Mouse (Mus musculus) gonadal fat pad, adult 2 months (tissue): ENCODE measurements around the gene R3hcc1l. TPM values are rescaled to one million over a fixed set of nuclear protein-coding genes. Genes with fewer than 3 reads are reported as not detected.

Experiments
- DNase-seq: peaks from one replicate; pipeline ENCODE4 v3.0.0-alpha.2; 2012; ENCODE audit warnings: low read depth
- polyA plus RNA-seq: library from polyadenylated mRNA; depleted of rRNA; stranded (reverse); fragments of >200 nt; gene quantifications from 2 replicates; pipeline ENCODE4 v1.2.3, GENCODE M21; 2012; rRNA removed

The R3hcc1l gene
- 4.5 and 6.1 TPM in 2 replicates for polyA plus RNA-seq

DNA sequence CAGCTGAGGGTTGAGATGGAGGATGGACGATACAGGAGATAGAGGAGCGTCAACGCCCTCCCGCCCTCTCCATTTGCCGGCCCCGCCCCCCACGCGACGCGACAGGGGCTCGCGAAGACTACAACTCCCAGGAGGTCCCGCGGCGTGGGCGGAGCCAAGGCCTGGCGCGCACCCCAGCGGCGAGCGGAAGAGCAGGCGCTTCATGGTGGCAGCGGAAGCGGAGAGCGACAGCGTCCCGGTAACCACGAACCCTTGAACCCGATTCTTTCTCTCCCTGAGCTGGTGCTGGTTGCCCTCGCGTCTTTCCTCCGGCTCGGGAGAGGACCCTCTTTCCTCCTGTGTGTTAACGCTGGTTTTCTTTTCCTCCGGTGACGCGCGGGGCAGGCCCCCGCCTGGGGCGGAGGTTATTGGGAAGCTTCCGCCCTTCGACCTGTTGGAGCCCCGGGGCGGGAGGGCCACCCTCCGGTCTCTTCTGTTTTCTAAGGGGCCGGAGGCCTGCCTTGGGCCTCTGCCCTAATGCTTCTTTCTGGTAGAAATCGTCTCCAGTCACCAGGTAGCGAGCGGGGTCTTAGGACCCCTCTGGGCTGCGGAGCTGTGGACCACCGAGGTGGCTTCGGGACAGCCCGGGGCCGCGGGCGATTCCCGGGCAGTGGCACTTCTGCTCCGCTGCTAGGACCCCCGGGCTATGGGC, at the start of gene R3hcc1l:
TSS of gene R3hcc1l (plus strand) at position 140 of the 691 bp plus-strand sequence.
- no peak for DNase-seq

DNA sequence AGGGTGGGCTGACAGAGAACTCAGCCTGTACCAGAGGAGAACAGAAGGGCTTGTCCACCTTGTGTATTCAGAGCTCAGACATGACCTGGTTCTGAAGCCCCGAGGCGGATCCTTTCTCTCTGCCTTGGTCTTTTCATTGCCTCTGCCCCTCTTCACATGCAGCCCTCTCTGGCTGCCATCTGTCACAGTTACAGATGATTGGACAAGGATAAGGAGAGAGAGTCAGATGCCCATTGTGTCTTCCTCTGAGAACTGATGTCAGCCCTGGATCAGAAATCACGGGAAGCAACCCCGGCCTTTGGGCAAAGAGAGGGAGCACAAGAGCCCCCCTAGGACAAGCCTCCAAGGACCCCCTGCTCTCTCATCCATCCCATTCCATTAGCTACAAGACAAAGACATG, 47.0 kb upstream of the R3hcc1l start:
- DNase-seq: no peak

DNA sequence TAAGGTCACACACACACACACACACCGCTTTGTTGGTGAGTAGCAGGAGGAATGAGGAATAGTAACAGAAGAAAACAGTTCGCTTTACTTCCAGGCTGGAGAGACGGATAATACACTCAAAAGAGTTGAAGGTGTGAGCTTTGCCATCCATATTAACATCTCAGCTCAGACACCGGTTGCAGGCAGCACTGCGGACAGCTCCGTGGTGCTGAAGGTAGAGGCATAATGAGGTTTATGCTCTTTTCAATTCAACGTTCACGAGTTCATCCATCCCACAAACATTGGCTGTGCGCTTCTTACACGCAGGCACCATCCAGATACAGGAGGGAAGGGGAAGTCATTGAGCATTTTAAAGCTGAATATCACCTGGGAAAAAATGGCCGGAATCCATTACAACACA, 45.7 kb upstream of the R3hcc1l start:
- no peak for DNase-seq

DNA sequence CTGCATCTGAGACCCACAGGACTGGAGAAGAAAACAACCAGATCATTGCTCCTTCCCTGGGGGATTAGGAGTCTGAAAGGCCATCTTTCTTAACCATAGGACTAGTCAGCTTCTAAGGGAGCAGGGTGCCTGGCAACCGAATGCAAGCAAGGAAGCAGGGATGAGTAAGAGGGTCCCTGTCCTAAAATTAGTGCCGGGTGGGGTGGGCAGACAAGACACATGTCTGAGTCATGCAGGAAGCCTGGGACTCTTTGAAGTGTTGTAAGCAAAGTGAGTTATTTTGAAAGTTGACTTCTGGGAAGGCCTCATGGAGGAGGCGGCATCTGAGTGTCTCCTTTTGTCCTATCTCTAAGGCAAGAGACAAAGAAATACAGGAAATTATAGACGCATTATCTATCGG, 40.8 kb upstream of the R3hcc1l start:
- DNase-seq: no peak

DNA sequence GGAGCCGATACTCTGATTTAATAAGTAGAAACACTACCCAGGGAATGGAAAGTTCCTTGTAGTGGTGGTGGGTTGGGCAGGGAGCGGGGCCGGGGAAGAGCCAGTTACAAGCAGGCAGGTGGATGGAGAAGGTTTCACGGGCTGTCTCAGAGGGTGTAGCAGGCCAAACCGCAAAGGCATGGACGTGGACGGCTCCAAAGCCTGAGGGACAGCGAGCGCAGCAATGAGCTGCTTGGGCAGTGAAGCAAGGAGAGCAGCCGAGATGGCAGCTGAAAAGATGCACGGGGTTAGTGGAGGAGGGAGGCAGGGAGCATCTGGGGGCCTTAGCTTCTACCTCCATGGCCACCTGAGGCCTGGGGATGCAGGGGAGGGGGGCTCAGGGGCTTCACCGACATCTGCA, 40.3 kb upstream of the R3hcc1l start:
- DNase-seq: no peak

DNA sequence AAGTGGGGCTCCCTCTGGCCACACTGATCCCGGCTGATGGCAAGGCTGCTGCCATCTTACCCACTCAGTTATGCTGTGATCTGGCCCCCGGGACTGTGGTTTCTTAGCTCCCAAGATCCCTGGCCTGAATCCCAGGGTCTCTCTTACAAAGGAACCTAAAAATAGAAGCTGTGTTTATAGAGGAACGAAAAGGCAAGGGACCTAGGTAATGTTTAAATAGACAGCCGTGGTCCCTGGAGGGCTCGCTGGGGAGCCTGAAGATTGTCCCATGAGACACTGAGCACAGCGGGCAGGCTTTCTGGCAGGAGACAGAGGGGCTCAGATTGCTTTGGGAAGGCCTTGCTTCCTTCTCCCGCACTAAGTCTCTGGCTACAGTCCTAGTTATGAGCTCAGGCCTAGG, 33.1 kb upstream of the R3hcc1l start:
- no peak for DNase-seq

DNA sequence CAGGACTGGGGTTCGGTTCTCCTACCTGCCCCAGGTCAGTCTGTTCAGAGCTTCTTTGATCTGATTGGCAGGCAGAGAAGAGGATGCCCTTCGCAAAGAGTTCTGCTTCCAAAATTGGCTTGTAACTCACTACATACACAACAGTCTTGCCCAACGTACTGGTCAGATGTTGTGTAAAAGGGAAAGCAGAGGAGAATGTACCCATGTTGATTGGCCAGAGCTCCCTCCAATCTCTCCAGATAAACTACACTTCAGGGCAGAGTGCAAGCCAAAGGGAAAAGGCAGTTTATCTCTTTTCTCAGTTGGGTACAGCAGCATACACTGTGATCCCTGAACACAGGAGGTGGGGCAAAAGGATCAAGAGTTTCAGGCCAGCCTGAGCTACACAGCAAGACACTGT, 31.3 kb upstream of the R3hcc1l start:
- no peak for DNase-seq

DNA sequence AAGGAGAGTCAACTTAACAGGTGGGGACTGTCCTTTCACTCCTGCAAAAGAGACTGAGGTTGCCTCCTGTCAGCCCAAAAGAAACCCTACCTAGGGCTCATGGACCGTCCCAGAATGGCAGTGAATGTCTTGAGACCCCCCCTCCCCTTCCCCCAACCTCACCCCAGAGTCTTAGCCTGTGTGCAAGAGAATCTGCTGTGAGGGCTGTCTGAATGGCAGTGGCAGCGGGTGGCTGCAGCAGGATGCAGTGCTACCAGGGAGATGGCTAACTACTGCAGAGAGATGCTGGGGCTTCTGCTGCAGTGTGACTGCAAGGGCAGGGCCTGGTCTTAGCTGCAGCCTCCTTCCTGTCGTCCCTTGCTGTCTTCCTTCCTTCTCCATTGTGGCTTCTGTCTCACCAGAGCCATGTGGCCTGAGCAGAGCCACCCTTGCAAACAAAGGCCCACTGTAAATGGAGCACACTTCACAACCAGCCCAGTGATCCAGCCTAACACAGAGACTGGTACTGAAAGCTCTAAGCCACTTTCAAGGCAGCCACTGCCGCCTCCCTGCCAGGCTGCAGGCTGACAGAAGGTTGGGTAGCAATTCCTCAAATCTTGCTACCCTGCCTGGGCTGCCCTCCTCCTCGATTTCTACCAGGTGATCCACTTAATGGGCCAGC, 25.2 kb upstream of the R3hcc1l start:
- DNase-seq: no peak

DNA sequence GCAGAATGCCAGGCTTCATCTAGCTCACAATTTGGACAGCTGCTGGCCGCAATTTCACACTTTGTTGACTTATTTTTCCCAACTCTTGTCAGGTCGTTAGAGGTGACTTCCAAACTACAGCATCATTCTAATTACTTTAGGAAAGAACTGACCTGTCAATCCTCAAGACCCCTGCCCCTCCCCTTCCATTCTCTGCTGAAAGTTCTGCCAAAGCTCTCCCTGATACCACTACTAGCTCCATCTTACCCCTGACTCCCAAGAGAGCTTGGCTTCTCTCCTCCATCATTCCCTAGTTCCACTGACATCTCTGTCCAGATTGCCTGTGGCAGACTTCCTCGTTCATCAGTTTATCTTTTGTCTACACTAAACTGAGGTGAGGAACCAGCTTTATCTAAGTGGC, 14.4 kb upstream of the R3hcc1l start:
- DNase-seq: no peak

DNA sequence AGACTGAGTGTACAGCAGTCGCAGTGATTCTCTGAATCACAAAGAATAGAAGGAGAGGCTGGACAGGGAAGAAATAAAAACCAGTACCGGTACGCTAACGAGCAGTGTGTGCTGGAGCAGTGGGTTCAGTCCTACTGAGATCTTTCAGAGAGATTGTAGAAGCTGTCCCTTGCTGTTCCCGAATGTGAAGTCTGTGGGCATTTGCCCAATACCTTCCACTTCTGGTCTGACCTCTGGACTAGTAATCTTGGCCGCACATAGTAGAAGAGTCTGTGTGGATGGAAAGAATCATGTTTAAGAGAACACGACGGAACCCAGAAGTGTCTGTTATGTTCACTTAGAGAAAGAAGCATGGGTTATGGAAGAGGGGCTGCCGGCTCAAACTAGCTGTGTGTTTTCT, 8.9 kb upstream of the R3hcc1l start:
- DNase-seq: no peak

DNA sequence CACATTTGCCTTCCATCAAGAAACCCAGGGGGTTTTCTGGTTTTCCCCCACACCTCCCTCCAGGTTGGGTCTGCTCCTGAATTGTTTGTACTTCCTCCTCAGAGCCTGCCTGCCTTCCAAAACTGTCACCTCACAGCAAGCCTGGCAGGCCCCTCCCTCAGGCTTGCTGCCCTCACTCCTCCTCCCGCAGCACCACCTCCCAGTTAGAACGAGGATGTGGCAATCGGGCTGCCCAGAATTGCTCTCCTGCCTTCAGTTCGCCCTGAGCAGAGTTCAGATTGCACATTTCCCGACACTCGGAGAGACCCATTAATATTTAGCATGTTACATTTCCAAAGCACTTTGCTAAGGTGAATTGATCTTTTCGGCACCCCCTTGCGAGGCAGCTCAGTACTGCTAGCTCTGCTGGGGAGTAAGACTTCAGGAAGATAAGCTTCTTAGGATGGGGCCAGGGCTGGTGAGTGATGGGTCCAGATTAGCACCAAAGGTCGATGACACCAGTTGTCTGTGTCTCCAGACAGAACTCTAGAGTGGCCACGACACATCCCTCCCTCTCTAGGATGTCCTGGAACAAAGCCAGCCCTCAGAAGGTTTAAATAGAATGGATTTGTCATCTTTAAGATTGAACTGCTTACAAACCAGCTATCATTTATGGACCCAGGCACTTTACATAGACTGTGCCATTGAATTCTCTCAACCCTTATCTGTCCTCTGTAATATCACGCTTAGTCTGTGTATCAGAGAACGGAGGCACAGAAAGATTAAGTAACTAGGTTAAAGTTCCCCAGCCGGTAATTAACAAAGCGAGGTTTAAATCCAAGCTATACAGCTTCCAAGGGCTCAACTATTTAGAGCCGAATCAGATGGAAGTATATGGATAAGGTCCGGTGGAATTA, 8.0 kb upstream of the R3hcc1l start:
- no peak for DNase-seq

DNA sequence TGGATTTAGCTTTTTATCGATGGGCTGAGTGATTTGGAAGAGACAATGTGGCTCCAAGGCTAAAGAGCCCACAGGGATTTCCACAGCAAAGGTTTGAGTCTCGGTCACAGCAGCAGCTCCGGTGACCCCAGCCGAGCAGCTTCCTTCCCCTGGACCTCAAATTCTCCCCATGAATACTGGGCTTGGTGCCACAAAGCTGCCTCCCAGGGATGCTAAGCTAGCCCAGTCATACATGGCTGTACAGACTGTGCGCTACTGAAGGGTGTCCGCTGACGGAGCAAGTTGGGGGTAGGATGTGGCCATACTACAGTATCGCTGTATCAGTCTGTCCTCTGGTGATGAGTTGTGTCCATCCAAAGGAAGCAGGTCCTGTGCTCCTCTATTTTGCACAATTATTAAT, 2.9 kb upstream of the R3hcc1l start:
- no peak for DNase-seq

DNA sequence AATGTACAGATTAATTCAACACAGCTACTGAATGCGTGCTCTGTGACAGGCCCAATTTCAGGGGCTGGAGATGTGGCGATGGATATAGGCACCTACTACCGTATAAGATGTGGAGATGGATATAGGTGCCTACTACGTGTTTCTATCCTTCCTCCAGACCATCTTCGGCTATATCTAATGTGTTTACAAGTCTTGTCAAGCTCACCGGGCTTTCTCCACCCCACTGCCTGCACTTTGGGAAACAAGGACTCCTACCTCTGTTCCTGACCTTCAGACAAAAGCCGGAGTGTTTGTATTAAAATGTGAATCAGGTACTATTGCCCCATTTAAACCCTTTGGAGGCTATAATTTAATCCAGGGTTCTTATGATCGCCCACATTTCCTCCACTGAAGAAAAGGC, 2.4 kb upstream of the R3hcc1l start:
- no peak for DNase-seq

DNA sequence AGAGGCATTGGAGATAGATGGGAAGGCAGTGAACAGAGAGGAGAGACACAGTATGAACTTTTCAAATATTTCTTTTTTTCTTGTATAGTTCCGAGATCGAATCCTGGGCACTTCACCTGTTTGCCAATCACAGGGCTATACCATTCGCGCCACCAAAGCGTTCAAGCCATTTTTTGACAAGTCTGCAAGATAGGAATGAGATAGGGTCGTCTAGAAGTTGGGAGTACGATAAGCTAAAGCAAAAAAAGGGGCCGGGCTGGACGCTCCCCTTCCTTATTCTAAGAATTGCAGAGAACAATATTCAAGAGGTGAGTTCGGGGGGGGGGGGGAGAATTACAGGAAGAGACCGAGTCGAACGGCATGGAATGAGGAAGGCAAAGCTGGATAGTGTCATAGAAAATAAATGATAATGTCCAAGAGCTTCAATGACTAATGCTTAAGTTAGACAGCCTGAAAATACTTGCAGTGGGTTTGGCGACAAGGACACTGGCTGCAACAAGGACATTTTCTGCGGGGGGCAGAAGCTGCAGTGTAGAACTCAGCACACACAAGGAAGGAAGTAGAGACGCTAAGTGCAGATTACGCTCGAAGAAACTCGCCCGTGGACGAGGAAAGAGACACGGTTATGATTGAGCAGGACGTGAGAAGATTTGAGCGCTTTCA, 471 bp upstream of the R3hcc1l start:
- DNase-seq: no peak

DNA sequence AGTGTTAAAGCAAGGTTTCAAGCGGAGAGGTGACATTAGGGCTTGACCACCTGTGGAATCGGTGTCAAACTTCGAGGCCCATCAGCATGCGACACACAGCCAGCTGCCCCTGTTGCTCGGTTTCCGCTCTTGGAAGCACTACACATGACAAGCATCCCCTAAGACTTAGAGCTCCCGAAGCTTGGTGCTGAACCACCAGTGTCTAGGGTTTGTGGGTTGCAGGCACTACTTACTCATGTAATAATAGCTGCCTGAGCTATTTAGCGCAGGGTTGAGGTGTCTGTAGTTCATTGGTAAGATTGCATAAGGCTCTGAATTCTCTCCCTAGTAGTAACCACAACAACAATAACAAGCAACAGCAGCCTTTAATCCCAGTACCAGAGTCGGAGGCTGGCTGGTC, 1.2 kb downstream of the R3hcc1l start:
- no peak for DNase-seq

DNA sequence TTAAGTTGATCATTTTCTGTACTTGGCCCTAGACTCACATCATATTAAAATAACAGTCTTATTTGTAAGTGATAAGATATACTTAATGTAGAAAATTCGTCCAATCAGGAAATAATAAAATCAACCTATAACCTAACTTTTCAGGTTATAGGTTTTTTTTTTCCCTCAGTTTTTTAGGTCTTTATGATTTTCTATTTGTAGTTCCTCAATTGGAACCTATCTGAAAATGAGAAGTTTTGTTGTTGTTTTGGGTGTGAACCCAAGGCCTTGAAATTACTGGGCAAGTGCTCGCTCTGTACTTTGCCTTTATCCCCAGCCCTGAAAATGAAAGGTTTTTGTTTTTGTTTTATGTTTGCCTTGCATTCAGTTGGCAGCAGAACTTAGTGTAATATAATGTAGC, 6.1 kb downstream of the R3hcc1l start:
- DNase-seq: no peak

DNA sequence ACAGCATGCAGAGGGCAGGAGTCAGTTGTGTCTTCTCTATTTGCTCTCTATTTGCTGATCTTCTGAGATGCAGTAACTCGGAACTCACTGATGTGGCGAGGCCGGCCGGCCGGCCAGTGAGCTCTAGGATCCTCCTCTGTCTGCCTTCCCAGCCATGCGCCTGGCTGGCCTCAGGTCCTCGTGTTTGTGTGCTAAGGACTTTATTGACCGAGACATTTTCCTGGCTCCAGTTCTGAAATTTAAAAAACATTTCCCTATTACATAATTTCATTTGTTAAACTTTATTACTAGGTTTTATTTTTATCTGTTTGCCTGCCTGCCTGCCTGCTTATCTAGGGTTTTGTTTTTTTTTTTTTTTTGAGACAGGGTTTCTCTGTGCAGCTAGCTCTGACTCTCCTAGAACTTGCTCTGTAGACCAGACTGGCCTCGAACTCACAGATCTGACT, 11.5 kb downstream of the R3hcc1l start:
- DNase-seq: no peak

DNA sequence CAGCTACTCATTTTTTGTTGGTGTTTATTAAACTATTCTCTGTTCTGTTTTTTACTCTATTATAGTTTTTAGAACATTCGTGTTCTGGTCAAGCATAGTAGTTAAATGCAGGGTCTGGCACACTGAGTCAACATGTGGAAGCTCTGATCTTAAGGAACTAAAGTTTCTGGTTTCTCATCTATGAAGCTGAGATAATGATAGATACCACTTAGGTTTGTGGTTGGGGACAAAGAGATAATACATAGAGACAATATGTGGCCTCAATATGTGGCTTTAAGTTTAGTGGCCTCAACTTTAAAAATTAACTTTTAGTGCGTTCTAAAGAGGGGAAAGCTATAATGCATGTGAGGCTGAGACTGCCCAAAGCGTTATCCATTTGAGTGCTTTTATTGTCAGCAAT, 15.9 kb downstream of the R3hcc1l start:
- no peak for DNase-seq

DNA sequence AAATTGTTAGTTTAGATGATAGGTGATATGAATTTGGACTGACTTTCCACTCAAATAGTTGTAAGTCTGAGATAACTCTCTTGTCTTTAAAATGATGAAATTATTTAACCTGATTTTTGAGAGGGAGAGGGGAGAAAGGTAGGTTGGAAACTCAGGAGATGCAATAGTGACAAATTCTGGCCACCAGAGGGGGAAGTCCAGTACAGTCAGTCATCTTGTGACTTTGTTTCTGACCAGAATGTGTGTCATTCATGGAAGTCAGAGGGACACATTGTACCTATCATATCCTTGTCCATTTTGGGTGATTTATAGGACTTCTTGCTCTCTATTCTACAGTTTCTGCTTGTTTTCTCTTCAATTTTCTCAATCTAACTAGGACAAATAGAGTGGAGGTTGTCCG, 19.0 kb downstream of the R3hcc1l start:
- no peak for DNase-seq

DNA sequence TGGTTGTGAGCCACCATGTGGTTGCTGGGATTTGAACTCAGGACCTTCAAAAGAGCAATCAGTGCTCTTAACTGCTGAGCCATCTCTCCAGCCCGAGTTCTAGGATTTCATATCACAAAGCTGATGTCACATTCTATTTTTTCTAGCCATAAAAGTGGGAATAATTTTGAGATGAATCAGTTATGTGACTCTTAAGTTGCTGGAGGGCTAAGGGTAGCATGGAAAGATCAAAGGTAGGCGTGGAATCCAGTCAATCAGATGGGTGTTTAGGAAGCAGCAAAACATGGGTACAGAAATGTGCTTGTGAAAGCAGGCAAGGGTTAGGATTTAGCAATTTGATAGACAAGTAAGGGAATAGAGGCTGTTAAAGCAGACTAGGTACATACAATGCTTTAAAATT, 20.4 kb downstream of the R3hcc1l start:
- no peak for DNase-seq

DNA sequence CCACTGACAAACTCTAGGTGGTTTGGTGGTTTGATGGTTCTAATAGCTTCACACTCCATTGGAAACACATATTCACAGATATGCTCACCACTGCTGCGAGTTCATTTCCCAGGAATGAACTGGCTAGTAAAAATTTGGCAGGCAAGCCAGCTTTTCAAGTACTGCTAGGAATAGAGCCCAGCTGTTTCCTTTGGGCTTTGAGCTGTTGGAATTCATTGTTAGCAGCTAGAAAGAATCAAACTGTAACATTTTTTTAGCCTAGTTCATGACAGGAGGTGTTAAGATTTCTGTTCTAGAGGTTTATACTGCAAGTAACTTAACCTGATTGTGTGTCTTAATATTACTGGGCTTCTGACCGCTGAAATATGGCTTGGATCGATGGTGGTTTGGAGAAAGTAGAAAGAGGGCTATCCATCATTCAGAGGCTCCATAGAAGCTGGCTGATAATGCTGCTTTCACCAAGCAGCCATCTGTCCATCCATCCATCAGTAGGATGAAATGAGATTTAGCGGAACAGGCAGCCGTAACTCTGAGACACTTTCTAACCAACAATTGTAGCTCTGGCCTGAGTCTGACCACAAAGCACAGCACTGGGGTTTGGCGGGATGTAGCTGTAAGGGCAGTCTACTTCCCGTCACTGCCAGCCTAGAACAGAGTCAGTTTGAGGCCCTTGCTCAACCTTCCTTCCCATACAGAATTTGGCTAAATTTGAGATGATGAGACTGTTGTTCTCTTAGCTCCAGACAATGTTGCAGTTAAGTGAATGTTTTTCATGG, 21.0 kb downstream of the R3hcc1l start:
- DNase-seq: no peak
